Mouse (Mus musculus) c-Kit-positive CD71-negative TER-119-negative erythroid progenitor cells, embryonic 14.5 days (primary cell): Measurements from ENCODE around the gene Zfp853.
A peak's percentile ranks its signal among the peaks of the same experiment; 100 is the strongest.

ENCODE experiments used
- DNase-seq: peaks from one replicate; pipeline ENCODE4 v3.0.0-alpha.2; 2013; ENCODE audit warnings: low read depth

Zfp853 gene

GRCm38 (mm10) chr5:143292879-143293278, 544 bp downstream of the Zfp853 start:
- DNase-seq, result no peak

GRCm38 (mm10) chr5:143289299-143289698, 4.1 kb downstream of the Zfp853 start:
- no peak for DNase-seq

- no peak for DNase-seq
These were observed 5.0 kb downstream of the Zfp853 start for GRCm38 (mm10) chr5:143288378-143288911.

- no peak for DNase-seq
These were observed 5.6 kb downstream of the Zfp853 start for GRCm38 (mm10) chr5:143287774-143288328.

GRCm38 (mm10) chr5:143284762-143285161, 8.7 kb downstream of the Zfp853 start:
- DNase-seq, result no peak

- DNase-seq, result no peak
These were observed 14.2 kb downstream of the Zfp853 start for GRCm38 (mm10) chr5:143279247-143279646.

GRCm38 (mm10) chr5:143275761-143276160, 17.7 kb downstream of the Zfp853 start:
- DNase-seq, result no peak

GRCm38 (mm10) chr5:143272540-143273330, 20.7 kb downstream of the Zfp853 start:
- no peak for DNase-seq

GRCm38 (mm10) chr5:143272108-143272507, 21.3 kb downstream of the Zfp853 start:
- no peak for DNase-seq

- DNase-seq, result no peak
These were observed 21.8 kb downstream of the Zfp853 start for GRCm38 (mm10) chr5:143271642-143272041.

- no peak for DNase-seq
These were observed 23.3 kb downstream of the Zfp853 start for GRCm38 (mm10) chr5:143270151-143270519.

- peak; percentile 22 for DNase-seq
These were observed 23.9 kb downstream of the Zfp853 start, which contains the start of gene Zfp316 for GRCm38 (mm10) chr5:143269363-143270150. Gene Zfp316, minus strand, starts transcription at chr5:143270022.

- DNase-seq, result no peak
These were observed 24.4 kb downstream of the Zfp853 start for GRCm38 (mm10) chr5:143268985-143269362.

GRCm38 (mm10) chr5:143266794-143267193, 26.6 kb downstream of the Zfp853 start:
- DNase-seq, result no peak

GRCm38 (mm10) chr5:143265409-143265808, 28.0 kb downstream of the Zfp853 start:
- DNase-seq, result no peak

- DNase-seq, result no peak
These were observed 28.7 kb downstream of the Zfp853 start for GRCm38 (mm10) chr5:143264689-143265088.

GRCm38 (mm10) chr5:143261636-143262035, 31.8 kb downstream of the Zfp853 start:
- no peak for DNase-seq

- no peak for DNase-seq
These were observed 37.6 kb downstream of the Zfp853 start for GRCm38 (mm10) chr5:143255802-143256201.

- no peak for DNase-seq
These were observed 38.3 kb downstream of the Zfp853 start for GRCm38 (mm10) chr5:143255131-143255519.

GRCm38 (mm10) chr5:143254487-143255130, 38.8 kb downstream of the Zfp853 start:
- no peak for DNase-seq

- DNase-seq, result no peak
These were observed 39.4 kb downstream of the Zfp853 start for GRCm38 (mm10) chr5:143253881-143254486.
